Mouse (Mus musculus) stomach, postnatal 0 days (tissue): ENCODE measurements around the gene Cog6. TPM values are rescaled to one million over a fixed set of nuclear protein-coding genes. Genes with fewer than 3 reads are reported as not detected.

Source experiments
- ATAC-seq: fragments of 200-750 bp; cut with Nextera tagmentation; 2 replicates; pipeline ENCODE4 v1.8.0; 2017; ENCODE audit not compliant: low FRiP score, low TSS enrichment
- DNase-seq: peaks from one replicate; pipeline ENCODE4 v3.0.0-alpha.2; 2016; ENCODE audit warnings: low spot score
- H3K27ac ChIP-seq: fragments of 300-500 bp; sonication (generic); replicated peaks from 2 replicates; pipeline ENCODE4 v1.5.1; 2014; ENCODE audit warnings: mild to moderate bottlenecking, control low read depth
- H3K27me3 ChIP-seq: fragments of 300-500 bp; sonication (generic); 2 replicates; pipeline ENCODE4 v1.6.1; 2014; ENCODE audit warnings: low read length; ENCODE audit not compliant: control insufficient read depth, insufficient read depth
- H3K36me3 ChIP-seq: fragments of 300-500 bp; sonication (generic); 2 replicates; pipeline ENCODE4 v1.6.1; 2014; ENCODE audit warnings: low read length, mixed read lengths; ENCODE audit not compliant: control insufficient read depth, insufficient read depth
- H3K4me1 ChIP-seq: fragments of 300-500 bp; sonication (generic); replicated peaks from 2 replicates; pipeline ENCODE4 v1.6.1; 2014; ENCODE audit warnings: antibody characterized with exemption; ENCODE audit not compliant: control insufficient read depth, insufficient read depth
- H3K4me2 ChIP-seq: fragments of 300-500 bp; sonication (generic); replicated peaks from 2 replicates; pipeline ENCODE4 v1.6.1; 2014; ENCODE audit warnings: low read depth, mild to moderate bottlenecking, control low read depth, moderate library complexity
- H3K4me3 ChIP-seq: fragments of 300-500 bp; sonication (generic); 2 replicates; pipeline ENCODE4 v1.5.1; 2014; ENCODE audit warnings: low read depth, low read length, control low read depth
- H3K9ac ChIP-seq: fragments of 300-500 bp; sonication (generic); 2 replicates; pipeline ENCODE4 v1.6.1; 2014; ENCODE audit warnings: mild to moderate bottlenecking, low read length, control low read depth, mixed read lengths
- H3K9me3 ChIP-seq: fragments of 300-500 bp; sonication (generic); 2 replicates; pipeline ENCODE4 v1.6.1; 2016; ENCODE audit warnings: low read length; ENCODE audit not compliant: control insufficient read depth
- CTCF ChIP-seq: IDR thresholded peaks from 2 replicates; pipeline ENCODE4 v1.5.1; 2016; ENCODE audit warnings: antibody characterized with exemption, low read depth, mild to moderate bottlenecking, moderate library complexity
- EP300 ChIP-seq: optimal IDR thresholded peaks from 2 replicates; pipeline ENCODE3; 2016; ENCODE audit warnings: antibody characterized with exemption
- WGBS: fragments of 180-500 bp; shearing (Covaris S2); extraction: QIAGEN DNeasy Blood & Tissue Kit; methylation state at CpG from one replicate; pipeline ENCODE4 v1.1.7; 2014; 5-methylcytosine and 5-hydroxymethylcytosine counted together
- polyA plus RNA-seq: library from polyadenylated mRNA; unstranded; fragments of >200 nt; fragmentation: Nextera tagmentation; extraction: Ambion mirVana; gene quantifications from 2 replicates; pipeline ENCODE4 v1.2.1, GENCODE M21; 2015

Gene Cog6
- polyA plus RNA-seq, 1 experiment from 2014 or later: 25.7 TPM

GRCm38 (mm10) chr3:53056430-53056829 lies 39.4 kb upstream of the Cog6 start:
- ATAC-seq (no peak), DNase-seq (no peak)
- no peaks in the 10 kb centered on the region for H3K27me3 ChIP-seq
- no peak overlapping the region for H3K4me3 ChIP-seq
- H3K9ac ChIP-seq: no peak overlapping the region
- WGBS: 68% methylated on average over 10 of the region's 10 CpGs
- H3K9me3 ChIP-seq: no peaks in the 10 kb centered on the region
- H3K4me2 ChIP-seq: no peak overlapping the region
- no peaks in the 10 kb centered on the region for H3K36me3 ChIP-seq
- TF ChIP-seq CTCF (no peak), EP300 (no peak)
- no peaks in the 10 kb centered on the region for H3K4me1 ChIP-seq
- H3K27ac ChIP-seq: no peak overlapping the region

- no peak for TF ChIP-seq CTCF
- Histone ChIP-seq H3K4me3 (no peak overlapping the region), H3K27ac (no peak overlapping the region), H3K36me3 (no peaks in the 10 kb centered on the region), H3K4me1 (no peaks in the 10 kb centered on the region), H3K9ac (no peak overlapping the region), H3K9me3 (no peaks in the 10 kb centered on the region), H3K4me2 (no peak overlapping the region), H3K27me3 (no peaks in the 10 kb centered on the region)
- ATAC-seq: no peak
- 67% methylated on average over 8 of the region's 8 CpGs for WGBS
- no peak for DNase-seq
Measured at GRCm38 (mm10) chr3:53052385-53052784, 35.3 kb upstream of the Cog6 start.

DNA sequence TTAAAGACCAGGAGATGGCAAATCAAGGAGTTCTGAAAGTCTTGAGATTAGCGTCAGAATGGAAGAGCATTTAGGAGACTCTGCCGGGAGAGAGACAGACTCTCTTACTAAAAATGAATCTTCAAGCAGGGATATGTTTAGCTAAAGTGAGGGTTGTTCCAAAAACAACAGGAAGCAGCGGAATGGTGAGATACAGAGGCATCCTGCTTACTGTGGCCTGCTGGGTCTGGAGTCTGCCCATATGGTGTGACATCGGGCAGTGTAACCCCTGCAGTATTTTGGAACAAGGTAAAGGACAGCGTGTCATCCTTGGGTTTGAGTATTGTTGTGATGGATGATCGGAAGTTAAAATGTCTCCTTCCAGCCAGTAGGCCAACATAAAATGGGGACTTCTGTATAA lies 29.3 kb upstream of the Cog6 start:
- Histone ChIP-seq H3K9ac (no peak overlapping the region), H3K4me2 (no peak overlapping the region)
- TF ChIP-seq CTCF (no peak), EP300 (no peak)

DNA sequence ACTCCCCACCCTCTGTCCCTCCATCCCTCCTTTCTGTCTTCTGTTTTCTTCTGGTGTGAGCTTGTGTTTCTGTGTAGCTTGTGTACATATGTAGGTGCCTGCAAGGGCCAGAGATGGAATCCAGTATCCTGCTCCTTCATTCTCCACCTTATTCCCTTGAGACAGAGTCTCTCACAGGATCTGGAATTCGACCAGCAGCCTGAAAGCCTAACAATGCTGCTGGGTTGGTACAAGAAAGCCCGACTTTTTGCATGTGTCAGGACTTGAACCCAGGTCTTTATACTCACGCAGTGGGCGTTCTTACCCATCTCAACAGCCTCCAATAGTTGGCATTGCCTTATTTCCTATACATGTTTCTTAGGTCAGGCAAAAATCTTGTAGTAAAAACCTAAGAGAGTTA lies 28.7 kb upstream of the Cog6 start:
- no peak for TF ChIP-seq EP300
- no peak for TF ChIP-seq CTCF
- no peaks in the 10 kb centered on the region for H3K4me1 ChIP-seq
- no peak overlapping the region for H3K4me2 ChIP-seq
- ATAC-seq: no peak
- no peaks in the 10 kb centered on the region for H3K9me3 ChIP-seq
- 90% methylated on average over 4 of the region's 4 CpGs for WGBS
- no peak overlapping the region for H3K4me3 ChIP-seq
- DNase-seq: no peak
- no peak overlapping the region for H3K27ac ChIP-seq
- H3K9ac ChIP-seq: no peak overlapping the region
- no peaks in the 10 kb centered on the region for H3K36me3 ChIP-seq
- no peaks in the 10 kb centered on the region for H3K27me3 ChIP-seq

More for the DNA sequence above, 29.3 kb upstream of the Cog6 start:
- H3K27ac ChIP-seq: no peak overlapping the region
- ATAC-seq (no peak), DNase-seq (no peak)
- H3K36me3 ChIP-seq: no peaks in the 10 kb centered on the region
- no peaks in the 10 kb centered on the region for H3K27me3 ChIP-seq
- WGBS: 73% methylated on average over 6 of the region's 6 CpGs
- H3K9me3 ChIP-seq: no peaks in the 10 kb centered on the region
- H3K4me1 ChIP-seq: no peaks in the 10 kb centered on the region
- no peak overlapping the region for H3K4me3 ChIP-seq

DNA sequence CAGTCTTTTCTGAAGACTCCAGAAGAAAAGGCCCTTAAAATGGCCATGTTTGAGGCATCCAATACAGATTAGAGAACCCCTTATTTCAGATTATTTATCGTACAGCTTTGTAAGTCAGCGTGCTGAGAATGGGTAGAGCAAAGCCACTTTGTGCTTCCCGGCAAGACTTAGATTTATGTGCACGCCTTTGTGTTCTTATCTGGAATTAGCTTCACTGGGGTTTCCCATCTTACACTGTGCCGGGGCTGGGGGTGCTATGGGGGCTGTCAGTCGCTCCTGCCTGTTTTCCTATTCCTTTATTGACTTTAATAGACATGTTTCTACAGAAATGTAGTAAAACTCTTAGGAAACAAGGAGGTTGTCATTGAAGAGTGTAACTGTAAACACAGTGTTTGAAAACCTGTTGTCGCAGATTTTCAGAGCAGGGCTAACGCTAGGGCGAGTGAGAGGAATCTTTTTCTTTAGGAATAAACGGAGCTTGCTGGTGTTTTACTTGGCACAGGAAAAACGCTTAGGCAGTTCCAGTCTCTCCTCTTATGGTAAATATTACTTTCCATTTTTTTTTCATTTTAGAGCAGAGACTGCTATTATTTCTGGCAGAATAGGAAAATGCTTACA lies 27.8 kb upstream of the Cog6 start:
- no peak for DNase-seq
- Histone ChIP-seq H3K36me3 (no peaks in the 10 kb centered on the region), H3K27me3 (no peaks in the 10 kb centered on the region), H3K9me3 (no peaks in the 10 kb centered on the region), H3K9ac (no peak overlapping the region), H3K4me3 (peak overlapping the region; percentile 23), H3K27ac (no peak overlapping the region), H3K4me1 (no peaks in the 10 kb centered on the region), H3K4me2 (peak overlapping the region; percentile 86)
- WGBS: 31% methylated on average over 11 of the region's 11 CpGs
- TF ChIP-seq CTCF (no peak), EP300 (no peak)
- no peak for ATAC-seq

DNA sequence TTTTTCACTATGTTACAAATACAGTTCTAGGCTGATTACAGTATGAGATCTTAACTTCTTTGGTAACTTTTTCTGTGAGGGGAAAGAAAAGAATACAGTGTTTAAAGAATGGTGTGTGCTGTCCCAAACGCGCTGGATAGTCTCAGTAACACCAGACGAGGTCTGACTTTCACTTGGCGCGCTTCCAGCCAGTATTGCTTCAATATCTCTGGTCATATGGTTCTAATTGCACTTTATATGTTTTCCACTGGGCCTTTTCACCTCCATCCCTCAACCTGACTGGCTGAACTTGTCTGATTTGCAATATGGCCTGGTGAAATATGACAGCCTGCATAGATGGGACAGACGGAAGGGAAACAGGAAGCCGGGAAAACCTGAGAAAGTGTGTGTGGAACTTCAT lies 27.2 kb upstream of the Cog6 start:
- no peak for DNase-seq
- Histone ChIP-seq H3K27ac (no peak overlapping the region), H3K9me3 (no peaks in the 10 kb centered on the region), H3K27me3 (no peaks in the 10 kb centered on the region), H3K4me1 (no peaks in the 10 kb centered on the region), H3K36me3 (no peaks in the 10 kb centered on the region), H3K4me2 (peak overlapping the region; percentile 86), H3K9ac (no peak overlapping the region), H3K4me3 (peak overlapping the region; percentile 23)
- WGBS: 41% methylated on average over 7 of the region's 7 CpGs
- TF ChIP-seq EP300: no peak
- TF ChIP-seq CTCF: no peak
- no peak for ATAC-seq
